ENCODE assay signal across 9 mouse cellular contexts in the genomic region with DNA sequence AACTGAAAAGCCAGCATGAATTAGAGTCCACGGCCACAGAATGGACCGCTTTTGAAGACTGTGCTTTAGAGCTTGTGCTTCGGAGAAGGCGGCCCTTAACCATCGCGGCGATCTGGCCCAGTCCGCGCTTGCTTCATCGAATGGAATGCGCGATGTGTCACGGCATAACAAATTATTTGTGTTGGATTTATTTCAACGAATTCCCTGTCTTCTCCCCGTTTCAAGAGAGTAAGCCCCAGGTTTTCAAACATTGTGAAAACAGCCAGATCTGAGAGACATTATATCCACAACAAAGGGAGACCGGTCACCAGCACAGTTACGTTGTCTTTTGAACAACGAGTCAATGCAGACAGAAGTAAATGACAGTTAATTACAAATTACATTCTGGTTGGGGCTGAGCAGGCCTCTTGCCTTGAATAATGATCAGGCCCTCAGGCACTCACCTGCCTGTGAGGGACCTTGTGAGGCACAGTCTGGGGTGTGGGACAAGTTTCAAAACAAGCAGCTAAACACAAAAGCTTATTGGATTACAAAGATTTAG.
DNase-seq lines count a peak whose midpoint lies in the region; ATAC-seq lines count a peak whose summit lies in the region.
"Had no signal": no experiment of that assay in that cellular context is flagged by ENCODE, and none has a peak within 500 bp of the region (broad histone marks: within the 10 kb centered on the region; RNA-seq: fewer than 3 reads in every experiment).

No protein-coding gene starts in this region.

- peaks cover 95% of the 10 kb centered on the region for H3K27me3 ChIP-seq in forebrain, embryonic 13.5 days
- peaks cover 63% of the 10 kb centered on the region for H3K27me3 ChIP-seq in midbrain, embryonic 13.5 days

- 4% methylated on average over 18 of the region's 18 CpGs for WGBS in forebrain, embryonic 13.5 days
- WGBS in midbrain, embryonic 13.5 days: 7% methylated on average over 18 of the region's 18 CpGs

- H3K36me3 ChIP-seq in forebrain, embryonic 13.5 days (ENCODE audit: poor library complexity, severe bottlenecking): no peaks in the 10 kb centered on the region
- no peaks in the 10 kb centered on the region for H3K36me3 ChIP-seq in midbrain, embryonic 13.5 days

- H3K27ac ChIP-seq in forebrain, embryonic 13.5 days: no peak overlapping the region
- H3K27ac ChIP-seq in midbrain, embryonic 13.5 days: no peak overlapping the region

- H3K4me1 ChIP-seq in forebrain, embryonic 13.5 days: peaks cover 10% of the 10 kb centered on the region
- H3K4me1 ChIP-seq in midbrain, embryonic 13.5 days (replicated peaks): peaks cover 20% of the 10 kb centered on the region

- ATAC-seq in forebrain, embryonic 13.5 days: peak; percentile 72
- ATAC-seq in midbrain, embryonic 13.5 days: peak; percentile 87

- H3K4me2 ChIP-seq in forebrain, embryonic 13.5 days: peak overlapping the region; percentile 39
- peak overlapping the region; percentile 15; the same call in 1 of the 2 replicates for H3K4me2 ChIP-seq in midbrain, embryonic 13.5 days (replicated peaks)

- peak; percentile 54 for DNase-seq in heart, adult 11 months
- no peak for DNase-seq in heart, postnatal 4 days
- DNase-seq in kidney, postnatal 14 days: peak; percentile 65
- no peak for DNase-seq in adrenal gland, postnatal 10 days
- no peak for DNase-seq in ovary, adult 18-20 months (ENCODE audit: low spot score)
- DNase-seq in layer of hippocampus, postnatal 14 days (ENCODE audit: low spot score in 2 of 2): no peak
- DNase-seq: liver had no signal

- H3K9ac ChIP-seq in forebrain, embryonic 13.5 days: no peak overlapping the region
- no peak overlapping the region for H3K9ac ChIP-seq in midbrain, embryonic 13.5 days (replicated peaks)

- H3K4me3 ChIP-seq in forebrain, embryonic 13.5 days: no peak overlapping the region
- no peak overlapping the region for H3K4me3 ChIP-seq in midbrain, embryonic 13.5 days (replicated peaks)

- H3K9me3 ChIP-seq in forebrain, embryonic 13.5 days (replicated peaks): no peaks in the 10 kb centered on the region
- no peaks in the 10 kb centered on the region for H3K9me3 ChIP-seq in midbrain, embryonic 13.5 days

Comparison
In these comparisons a context has a peak if more than half of its experiments do, and no peak if none do; other contexts are left out.
1. DNase-seq: peak in heart, adult 11 months (single experiment) and kidney, postnatal 14 days (single experiment); none in heart, postnatal 4 days (single experiment), adrenal gland, postnatal 10 days (single experiment), ovary, adult 18-20 months (single experiment) and layer of hippocampus, postnatal 14 days (0 of 2).